Mouse (Mus musculus): ENCODE data around the gene Mybbp1a.

Mybbp1a gene

DNA sequence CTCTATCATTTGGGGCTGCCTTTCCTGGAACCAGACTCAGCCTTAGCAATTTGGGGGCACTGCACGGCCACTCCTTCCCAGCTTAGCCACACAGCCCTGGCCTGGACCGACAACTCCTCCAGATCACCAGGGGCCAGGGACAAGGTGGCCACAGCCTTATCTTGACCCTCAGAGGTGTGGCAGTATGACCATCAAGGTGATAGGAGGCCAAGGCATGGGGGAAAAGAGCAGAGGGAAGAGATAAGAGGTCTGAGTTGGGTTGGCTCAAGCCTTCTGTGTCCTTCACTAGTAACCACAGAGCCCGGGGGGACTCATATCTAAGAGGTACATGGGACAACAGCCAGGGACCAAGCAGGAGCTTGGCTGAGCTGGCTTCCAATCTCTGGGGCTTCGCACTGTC lies 40.8 kb downstream of the Mybbp1a start:
- no peak for DNase-seq

DNA sequence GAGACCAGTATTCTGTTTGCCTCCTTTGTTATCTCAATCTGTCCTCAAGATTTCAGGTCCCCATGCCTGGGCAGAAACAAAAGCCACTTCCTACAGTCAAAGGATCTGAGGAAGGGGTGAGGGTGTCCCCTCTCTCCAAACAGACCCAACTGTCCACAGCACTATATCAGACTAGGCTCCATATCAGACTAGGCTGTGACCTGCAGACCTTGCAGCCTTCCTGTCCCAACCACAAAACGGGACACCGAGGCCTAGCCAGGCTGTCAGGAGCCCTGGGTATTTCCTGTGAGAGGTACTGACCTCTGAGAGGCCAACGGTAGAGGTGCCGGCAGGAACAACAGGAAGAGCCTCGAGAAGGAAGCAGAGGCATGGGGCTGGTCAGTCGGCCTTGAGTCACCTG lies 43.4 kb downstream of the Mybbp1a start:
- no peak for DNase-seq

DNA sequence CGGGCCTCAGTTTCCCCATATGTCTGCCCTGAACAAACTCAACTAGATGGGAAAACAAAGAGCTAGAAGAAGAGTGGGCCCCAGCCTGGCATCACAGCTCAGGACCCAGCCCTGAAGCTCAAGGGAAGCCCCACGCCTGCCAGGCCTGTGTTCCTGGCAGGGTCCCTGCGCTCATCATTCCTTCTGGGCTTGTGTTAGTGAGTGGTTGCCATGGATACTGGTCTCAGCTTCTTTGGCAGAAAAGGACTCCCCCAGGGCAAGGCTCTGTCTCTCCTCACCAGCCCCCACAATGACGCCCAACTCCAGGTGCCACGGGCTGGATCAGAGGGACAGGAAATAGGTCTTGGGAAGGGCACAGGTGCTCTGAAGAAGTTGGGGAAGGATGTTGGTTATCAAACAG lies 44.0 kb downstream of the Mybbp1a start:
- no peak for DNase-seq

DNA sequence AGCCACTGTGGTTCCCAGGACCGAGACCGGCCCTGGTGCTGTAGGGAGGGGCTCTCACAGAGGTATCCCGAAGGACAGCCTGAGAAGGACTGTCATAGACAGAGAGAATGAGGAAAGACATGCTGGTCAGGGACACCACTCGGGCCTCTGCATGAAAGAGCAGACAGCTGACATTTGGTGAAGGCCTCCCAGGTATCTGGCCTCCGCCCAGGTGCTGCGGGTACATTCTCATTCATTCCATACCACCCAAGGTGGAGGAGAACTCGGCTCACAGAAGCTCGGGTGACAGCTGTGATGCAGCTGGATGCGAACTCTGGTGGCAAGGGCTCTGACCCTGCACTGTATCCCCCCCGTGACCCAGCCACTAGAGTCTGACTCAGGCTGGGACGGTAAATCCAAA lies 44.8 kb downstream of the Mybbp1a start:
- DNase-seq: no peak

DNA sequence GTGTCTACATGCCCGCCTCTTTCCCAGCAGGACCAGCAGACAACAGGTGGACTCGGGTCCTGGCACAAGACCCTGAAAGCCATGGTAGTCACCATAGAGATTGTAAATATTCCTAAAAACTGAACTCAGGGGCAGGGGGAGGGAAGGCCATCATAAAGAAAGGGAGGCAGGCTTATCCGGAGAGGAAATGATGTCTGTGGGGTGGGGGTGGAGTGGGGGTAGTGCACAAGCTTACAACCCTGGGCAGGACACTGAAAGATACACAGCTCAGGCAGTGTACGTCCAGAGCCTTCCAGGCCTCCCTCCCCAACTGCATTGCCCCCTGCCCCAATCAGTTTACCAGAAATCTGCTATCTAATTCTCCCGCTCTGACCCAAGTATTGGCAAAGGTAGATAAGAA lies 46.0 kb downstream of the Mybbp1a start:
- no peak for DNase-seq

DNA sequence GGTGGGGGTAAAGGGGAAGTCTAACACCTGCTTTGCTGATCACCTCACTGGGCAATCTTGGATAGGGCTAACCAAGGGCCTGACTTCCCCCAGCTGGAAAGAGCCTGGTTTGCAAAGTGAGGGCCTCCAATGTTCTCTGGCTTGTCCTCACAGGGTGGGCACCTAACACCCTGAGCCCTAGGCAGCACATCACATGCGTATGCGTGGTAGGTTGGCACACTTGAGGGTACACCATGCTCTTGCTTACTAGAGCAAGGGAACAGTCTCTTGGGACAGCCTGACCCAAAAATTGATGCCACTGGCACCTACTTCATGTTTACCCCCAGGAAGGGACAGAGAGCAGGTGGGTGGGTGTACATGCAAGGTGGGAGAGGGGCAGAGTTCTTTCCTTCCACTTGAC lies 46.6 kb downstream of the Mybbp1a start:
- no peak for DNase-seq

DNA sequence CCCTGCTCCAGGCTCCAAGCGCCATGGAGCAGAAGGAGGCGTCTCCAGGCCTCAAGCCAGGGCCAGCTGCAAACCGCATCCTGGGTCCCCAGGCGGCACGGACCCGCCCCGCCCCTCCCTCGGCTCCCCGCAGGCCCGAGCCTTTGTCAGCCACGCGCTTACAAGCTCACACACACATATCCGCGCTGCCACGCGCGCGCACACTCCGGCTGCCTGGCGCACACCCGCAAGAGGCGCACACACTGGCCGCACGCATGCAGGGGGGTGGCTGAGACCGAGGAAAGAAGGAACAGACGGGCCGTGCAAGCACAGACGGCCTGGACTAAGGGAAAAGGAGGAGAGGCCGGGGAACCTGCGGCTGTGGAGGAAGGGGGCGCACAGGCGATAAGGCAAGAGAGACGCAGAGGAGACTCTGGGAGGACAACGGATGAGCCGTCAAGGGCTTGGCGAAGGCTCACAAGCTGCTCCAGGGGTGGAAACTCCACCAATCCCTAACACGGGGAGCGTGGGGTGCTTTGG lies 47.7 kb downstream of the Mybbp1a start:
- DNase-seq: peak; percentile 46

DNA sequence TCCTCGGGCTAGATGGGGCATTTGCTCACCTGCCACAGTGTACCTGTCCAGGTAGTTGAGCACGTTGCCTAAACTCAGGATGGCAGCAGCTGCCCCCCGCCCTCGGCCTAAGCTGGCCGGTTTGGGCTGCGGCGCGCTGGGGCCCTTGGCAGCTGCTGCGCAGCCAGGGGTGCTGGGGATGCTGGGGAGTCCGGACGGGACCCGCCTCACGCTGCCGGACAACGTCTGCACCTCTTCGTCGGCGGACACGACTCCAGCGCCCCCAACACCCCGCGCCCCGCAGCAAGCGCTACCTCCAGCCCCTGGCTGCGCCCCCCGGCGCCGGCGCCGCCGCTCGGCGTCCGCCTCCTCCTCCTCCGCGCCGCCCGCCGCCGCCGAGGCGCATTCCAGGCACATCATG lies 48.2 kb downstream of the Mybbp1a start:
- no peak for DNase-seq

DNA sequence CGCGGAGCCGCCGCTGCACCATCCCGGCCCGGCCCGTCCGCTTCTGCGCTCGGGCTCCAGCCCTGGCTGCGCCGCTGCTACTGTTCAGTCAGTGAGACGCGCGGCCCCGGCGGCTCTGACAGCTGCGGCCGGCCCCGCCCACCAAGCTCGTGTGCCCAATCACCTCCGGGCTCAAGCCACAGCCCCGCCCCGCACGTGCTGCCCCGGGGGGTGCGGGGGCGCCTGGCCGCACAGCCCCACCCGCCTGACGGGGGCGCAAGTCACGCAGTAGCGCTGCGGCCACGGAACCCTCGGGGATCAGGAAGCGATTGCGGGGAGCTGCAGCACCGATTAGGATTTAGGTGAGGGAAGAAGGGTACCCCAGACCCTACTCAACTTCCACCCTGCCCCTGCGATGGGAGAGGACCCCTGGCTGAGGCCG lies 48.7 kb downstream of the Mybbp1a start, which contains the start of gene Spns2:
Gene Spns2, minus strand, starts transcription at position 24 of the 421 bp plus-strand sequence.
- peak; percentile 95 for DNase-seq

DNA sequence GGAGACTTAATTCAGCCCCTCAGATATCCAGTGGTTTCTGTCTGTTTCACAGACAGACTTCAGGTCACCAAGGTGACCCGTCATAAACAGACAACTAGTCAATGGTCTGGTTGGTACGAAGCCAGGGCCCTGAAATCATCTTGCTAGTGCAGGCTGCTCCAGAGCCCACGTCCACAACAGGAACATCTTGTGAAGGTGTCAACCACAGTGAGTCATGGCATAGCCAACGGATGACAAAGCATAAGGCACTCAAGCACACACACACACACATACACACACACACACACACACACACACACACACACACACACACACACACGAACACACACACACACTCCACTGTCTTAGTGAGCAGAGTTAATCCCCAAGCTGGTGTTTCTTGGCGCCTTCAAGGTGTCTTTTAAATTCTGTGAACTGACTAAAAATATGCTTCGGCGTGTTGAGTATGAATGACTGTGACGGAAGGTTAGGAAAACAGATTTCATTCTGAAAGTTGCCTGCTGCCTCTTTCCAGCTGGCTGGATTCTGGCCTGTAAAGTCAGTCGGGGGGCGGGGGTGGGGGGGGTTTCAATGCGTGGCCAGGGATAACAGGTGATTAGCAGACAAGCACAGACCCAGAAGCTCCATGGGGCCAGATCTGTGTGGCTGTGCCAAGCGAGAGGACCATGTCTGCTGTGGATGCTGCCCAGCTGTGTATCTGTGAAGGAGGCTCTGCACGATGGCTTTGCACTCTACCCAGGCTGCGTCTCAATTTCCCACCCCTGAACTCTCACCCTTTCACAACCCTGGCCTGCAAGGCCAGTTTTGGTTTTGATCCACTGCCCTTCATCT lies 50.2 kb downstream of the Mybbp1a start:
- DNase-seq: no peak

DNA sequence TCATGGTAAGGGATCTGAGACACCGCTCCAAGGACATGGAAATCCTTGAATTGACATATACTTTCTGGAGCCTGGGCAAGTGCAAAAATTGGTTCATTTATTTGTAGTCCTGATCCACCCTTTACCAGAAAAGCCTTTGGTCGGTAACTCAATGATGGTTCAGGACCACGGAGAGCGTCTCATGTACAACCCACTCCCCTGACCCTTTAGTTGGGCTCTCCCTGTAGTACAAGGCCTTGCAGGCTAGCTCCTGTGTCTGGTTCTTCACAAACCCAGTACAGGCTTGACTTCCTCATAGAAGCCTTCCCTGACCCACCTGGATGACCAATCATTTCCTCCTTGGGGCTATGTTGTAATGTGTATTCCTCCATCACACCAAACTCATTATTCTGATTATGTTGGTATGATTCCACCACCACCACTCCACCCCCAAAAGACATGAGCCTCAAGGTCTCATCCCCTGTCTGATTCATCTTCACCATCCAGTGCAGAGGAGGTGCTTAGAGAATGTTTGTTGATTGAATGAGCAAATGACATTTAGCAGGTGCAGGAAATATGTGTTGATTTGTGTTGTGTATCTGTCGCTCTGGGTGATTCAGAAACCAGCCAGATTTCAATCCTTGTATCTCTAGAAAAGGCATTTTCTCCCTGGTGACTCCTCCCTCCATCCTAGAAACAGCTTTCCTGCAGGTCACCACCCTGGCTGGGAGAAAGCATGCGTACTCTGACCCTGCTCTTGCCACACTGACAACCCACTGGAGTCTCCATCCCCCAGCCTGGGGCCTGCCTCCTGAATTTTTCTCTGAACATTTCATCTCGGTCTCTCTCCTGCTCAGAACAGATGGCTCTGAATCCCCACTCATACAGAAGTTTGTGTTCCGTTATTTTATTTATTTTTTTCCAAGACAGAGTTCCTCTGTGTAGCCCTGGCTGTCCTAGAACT lies 53.2 kb downstream of the Mybbp1a start:
- no peak for DNase-seq

DNA sequence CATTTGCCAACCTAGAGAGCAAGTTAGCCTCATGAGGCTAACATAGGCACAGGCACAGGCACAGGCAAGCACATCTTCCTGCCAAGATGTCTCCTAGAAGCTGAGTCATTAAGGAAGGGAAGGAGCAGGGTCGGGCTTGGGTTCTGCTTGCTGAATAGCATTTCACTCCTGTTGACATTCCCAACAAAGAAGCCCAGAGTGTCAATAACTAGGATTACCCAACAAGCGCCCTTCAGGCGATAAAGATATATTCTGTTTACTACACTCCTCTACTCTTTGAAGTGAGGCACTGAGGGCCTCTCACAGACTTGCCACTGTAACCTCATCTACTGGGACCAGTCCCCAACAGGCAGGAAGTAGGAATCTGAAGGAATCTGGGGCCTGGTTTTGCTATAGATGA lies 54.9 kb downstream of the Mybbp1a start:
- DNase-seq: no peak

DNA sequence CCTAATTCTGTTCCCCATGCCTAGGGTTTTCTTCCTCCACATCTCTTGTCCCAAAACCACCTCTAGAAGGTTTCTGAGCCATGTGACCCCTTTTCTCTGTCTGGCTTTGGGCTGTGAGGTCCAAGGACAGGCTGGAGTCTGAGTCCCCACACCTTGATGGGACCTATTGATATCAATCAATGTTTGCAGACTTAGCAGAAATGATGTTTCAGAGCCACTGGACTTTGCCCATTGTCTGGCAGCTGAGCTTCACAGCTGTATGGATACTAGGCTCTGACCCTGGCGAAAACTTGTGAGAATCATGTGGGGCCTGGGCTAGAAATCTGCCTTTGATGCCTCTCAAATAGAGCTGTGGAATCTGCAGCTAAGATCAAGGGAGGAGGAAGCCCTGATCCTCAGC lies 55.6 kb downstream of the Mybbp1a start:
- no peak for DNase-seq

DNA sequence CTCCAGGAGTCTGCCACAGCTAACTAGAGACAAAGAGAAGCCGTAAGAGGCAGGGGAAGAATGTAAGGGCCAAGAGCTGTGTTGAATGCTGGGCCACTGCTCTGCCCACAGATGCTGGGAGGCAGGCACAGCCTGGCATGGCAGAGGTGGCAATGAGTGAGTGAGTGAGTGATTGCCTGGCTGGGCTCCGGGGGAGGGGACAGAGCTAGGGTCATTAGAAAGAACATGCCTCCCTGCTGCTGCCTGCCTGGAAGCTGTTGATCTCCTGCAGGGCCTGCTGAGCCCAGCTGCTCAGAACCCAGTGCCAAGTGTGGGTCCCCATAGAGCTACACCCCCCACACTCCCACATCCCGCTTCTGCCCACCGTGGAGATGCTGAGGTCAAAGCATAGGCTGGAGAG lies 56.2 kb downstream of the Mybbp1a start:
- DNase-seq: no peak

DNA sequence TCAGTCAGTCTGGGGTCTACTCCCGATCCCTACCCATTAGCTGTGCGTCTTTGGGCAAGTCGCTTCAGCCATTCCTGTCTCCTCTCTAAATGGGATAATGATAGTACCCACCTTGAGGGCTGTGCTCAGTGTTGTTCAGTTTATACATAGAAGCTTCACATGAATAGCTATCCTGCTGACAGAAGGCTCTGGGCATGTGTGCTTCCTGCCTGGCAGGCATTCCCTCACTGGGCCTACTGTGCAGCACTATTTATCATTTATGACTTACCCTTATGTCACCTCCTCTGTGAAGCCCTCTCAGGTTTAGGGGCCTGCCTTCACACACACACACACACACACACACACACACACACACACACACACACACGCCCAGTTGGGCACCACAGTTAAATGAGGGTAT lies 59.0 kb downstream of the Mybbp1a start:
- no peak for DNase-seq

All from kidney, adult 18-20 months (tissue).